Mouse (Mus musculus): ENCODE data around the gene Sdk1.

Sdk1 gene

DNA sequence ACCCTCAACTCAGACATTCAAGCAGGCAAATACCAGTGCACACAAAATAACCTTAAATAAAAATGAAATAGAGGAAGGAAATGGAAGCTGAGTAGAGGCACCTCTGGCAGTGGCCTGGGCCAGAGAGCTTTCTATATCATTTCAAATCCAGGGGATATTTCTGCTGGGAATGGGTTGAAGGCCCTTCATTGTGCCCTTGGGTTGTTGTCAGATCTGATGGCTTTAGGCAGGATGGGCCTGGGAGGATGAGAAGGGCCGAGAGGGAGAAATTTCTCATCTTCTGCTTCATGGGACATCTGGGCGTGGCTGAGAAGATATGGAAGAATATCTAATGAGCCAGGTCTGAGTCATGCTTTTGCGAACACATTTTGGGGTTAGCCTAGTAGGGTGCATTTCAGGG lies 186.8 kb downstream of the Sdk1 start:
- no peak for DNase-seq (ENCODE audit: low read depth in 1 of 2, low spot score in 2 of 2)

GRCm38 (mm10) chr5:141433286-141433685 lies 192.0 kb downstream of the Sdk1 start:
- DNase-seq (ENCODE audit: low read depth in 1 of 2, low spot score in 2 of 2), result no peak

DNA sequence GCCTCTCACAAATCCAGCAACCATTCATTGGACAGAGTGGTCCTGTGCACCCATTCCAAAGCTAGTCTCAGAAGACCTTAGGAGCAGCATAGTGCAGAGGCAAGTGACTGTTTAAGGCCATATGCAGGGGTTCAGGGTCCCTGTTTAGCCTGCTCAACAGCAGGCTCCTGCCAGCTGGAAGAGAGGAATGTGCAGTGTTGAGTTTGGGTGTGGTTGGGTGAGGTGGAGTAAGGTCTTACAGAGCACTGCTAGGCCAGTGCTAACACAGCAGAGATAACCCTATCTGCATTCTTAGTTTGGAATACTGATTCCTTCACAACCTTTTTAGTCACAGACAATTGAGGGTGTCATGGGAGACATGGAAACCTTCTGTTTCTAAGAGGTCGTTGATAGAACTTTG lies 206.0 kb downstream of the Sdk1 start:
- DNase-seq (ENCODE audit: low read depth in 1 of 2, low spot score in 2 of 2), result no peak

DNA sequence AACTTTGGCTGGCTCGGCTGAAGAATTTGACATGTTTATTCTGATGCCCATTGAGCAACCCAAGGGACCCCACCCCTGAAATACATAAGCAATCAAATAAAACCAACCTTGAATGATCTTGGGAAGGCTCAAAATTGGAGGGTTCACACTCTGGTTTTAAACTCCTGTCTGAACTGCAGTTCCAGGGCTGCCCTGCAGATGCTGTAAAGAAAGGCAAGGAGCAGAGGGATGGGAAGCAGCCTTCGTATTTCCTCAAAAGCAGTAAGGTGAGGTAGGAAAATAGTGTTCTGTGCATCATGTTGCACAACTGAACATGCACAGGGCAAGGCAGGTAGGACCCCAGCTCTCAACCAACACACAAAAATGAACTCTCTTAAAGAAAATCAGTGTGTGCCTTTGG lies 222.1 kb downstream of the Sdk1 start:
- DNase-seq (ENCODE audit: low read depth in 1 of 2, low spot score in 2 of 2), result no peak

DNA sequence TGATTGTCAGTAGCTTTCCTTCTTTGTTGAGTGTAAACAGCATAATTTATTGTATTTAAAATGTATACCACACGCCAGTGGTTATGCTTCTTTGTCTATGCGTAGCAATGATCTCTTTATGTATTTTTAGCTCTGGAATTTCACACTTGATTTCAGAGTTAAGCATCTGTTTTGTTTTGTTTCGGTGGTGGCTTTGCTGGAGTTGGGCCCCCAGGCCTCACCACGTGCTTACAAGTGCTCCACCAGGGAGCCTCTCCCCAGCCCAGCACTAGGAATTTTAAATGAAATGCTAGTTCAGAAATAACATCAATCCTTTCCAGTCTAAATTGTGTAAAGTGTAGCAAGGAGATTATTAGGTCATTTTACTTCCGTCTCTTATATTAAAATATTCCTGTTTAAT lies 227.5 kb downstream of the Sdk1 start:
- no peak for DNase-seq (ENCODE audit: low read depth in 1 of 2, low spot score in 2 of 2)

DNA sequence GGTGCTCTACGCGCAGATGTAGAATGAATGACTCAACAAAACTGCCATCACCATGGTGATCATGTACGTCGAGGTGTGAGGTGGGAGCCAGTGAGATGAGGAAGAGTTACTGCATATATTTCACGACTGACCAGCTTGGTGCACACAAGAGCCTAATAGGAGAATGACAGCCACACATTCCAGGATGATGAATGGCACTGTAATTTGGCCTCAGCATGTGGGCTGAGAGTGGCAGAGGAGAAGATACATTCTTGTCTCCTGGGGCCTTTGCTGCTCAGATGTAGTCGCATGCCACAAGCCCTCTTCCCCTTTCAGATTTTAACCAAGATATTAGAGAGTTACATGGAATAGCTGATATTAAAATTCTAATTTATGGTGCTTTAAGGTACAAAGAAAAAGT lies 264.0 kb downstream of the Sdk1 start:
- no peak for DNase-seq (ENCODE audit: low read depth in 1 of 2, low spot score in 2 of 2)

DNA sequence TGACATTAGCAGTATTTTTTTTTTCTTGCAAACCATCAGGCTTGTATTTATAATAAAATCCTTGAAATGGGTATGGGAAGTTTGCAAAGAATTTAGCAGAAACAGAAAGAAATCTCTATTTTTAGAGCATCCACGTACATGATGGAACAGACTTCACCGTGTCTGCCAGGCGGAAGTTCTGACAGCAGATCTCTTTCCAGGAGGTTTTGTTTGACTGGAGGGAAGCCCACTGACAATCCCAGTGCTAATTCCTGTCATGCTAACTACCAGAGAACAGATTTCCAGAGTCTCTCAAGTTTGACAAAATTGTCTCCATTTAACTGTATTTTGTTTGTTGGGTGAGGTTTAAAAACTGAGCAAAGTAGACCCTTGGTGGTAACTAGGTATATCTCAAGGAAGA lies 265.1 kb downstream of the Sdk1 start:
- DNase-seq (ENCODE audit: low read depth in 1 of 2, low spot score in 2 of 2), result no peak

GRCm38 (mm10) chr5:141524801-141525715 lies 283.8 kb downstream of the Sdk1 start:
- no peak for DNase-seq (ENCODE audit: low read depth in 1 of 2, low spot score in 2 of 2)

DNA sequence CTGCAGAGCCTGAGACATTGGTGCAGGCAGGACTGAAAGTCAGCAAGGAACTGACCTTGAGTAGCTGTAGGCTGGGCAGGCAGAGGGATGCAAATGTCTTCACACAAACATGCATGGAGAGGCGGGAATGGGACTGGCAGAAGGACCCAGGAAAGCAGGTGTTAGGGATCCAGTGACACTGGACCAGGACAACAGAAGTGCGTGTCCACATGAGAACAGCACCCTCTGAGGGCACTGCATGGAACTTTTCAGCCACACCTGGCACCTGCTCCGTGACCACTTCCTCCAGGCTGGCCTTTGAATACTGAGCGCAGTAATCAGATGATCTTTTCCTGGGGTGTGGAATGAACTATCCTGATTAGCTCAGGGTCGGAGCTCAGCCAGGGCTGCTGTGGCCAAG lies 298.9 kb downstream of the Sdk1 start:
- DNase-seq (ENCODE audit: low read depth in 1 of 2, low spot score in 2 of 2), result no peak

DNA sequence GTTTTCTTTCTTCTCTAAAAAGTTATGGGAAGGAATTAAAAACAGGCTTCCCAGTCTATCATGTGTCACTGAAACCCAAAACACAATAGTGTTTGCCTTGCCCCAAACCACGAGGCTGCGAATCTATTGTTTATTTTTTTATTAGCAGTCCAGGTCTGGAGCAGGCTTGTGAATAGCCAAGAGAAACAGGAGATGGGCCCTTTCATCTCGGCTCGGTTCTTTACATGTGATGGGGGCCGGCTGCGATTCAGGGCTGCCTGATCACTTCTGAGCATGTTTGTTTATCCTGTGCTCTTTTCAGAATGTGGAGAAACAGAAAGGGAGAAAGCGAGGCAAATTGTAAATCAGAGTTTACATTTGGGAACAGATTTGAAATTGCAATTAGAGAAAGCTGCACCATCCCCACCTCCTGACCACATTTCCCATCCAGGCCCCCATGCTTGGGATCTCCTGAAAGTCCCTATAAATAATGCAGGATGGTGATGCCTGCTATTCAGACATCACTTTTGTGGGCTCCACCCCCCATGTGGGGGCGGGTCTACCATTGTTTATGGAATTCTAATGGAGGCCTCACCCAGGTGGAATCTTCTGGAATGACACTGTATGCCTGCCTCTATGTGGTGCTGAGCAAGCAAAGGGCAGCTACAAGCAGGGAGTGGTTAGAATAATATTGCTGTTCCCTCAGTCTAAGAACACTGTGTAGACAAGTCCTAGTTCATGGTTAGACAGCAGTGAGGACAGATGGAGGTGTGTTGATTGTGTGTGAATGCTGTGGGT lies 301.8 kb downstream of the Sdk1 start:
- no peak for DNase-seq (ENCODE audit: low read depth in 1 of 2, low spot score in 2 of 2)

GRCm38 (mm10) chr5:141553444-141553843 lies 312.2 kb downstream of the Sdk1 start:
- no peak for DNase-seq (ENCODE audit: low read depth in 1 of 2, low spot score in 2 of 2)

GRCm38 (mm10) chr5:141558731-141559130 lies 317.4 kb downstream of the Sdk1 start:
- no peak for DNase-seq (ENCODE audit: low read depth in 1 of 2, low spot score in 2 of 2)

- no peak for DNase-seq (ENCODE audit: low read depth in 1 of 2, low spot score in 2 of 2)
Measured at GRCm38 (mm10) chr5:141560325-141560724, 319.0 kb downstream of the Sdk1 start.

DNA sequence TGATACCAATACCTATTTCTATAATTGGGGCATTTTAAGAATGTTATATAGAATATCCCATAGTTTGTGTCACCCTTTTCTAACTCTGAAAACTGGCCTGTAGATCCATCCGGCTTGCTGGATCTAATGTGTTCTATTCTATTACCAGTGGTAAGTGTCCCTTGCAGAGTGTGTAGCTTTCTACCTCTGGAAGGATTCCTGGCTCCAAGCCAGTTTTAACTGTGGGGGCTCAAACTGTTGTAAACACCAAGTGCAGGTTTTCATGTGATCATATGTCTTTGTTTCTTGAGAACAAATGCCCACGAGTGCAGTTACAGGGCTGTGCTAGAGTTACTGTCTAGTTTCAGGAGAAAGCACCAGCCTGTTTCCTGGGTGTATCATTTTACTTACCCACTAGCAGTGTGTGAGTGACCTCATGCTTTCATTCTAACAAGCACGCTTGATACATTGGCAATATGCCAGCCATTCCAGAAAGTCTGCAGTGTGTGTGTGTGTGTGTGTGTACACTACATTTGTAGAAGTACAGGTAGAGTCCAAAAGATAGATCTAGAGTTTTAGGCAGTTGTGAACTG lies 320.8 kb downstream of the Sdk1 start:
- DNase-seq (ENCODE audit: low read depth in 1 of 2, low spot score in 2 of 2), result no peak

DNA sequence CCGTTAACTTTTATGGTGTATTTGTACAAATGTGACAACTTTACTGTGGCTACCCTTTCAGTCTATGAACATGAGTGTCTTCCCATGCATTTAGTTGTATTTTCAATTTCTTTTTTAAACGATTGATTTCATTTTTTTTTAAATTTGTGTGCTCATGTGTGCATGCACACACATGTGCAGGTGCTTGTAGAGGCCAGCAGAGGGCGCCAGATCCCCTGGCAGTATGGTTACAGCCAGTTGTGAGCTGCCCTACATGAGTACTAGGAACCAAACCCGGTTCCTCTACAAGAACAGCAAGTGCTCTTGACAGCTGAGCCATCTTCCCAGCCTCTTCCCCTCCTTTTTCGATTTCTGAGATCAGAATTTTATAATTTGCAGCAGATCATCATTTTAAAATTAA lies 322.9 kb downstream of the Sdk1 start:
- DNase-seq (ENCODE audit: low read depth in 1 of 2, low spot score in 2 of 2), result no peak

DNA sequence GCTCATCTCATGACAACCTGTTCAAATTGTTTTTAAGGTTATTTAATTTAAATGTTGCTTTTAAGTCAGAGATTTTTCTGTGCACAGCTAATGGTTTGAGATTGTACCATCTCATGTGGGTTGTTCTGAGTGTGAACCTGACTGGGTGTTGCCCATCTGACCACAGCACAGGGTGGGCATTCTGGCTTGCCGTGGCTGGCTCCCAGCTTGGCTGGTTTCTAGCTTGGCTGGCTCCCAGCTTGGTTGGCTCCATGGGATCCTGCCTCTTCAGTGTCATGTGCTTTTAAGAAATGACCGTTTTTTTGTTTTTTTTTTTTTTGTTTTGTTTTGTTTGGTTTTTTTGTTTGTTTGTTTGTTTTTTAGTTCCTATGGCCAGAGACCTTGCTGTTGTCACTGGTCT lies 326.8 kb downstream of the Sdk1 start:
- DNase-seq (ENCODE audit: low read depth in 1 of 2, low spot score in 2 of 2), result no peak

DNA sequence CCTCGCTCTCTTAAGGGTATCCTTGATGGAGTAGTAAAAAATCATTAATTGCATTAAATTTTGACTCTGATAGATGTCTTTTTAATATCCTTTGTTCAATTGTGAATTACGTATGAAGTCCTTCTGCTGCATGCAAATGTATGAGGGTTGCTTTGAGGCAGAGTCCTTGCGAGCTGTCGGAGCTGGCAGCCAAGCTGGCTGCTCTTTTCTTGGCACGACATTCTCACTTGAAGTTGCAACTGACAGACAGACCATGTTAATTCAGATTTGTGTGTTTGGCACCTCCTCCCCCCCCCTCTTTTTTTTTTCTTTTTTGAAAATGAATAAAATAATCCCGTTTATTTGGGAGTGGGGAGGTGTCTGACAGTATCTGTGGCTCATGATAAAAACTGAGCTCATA lies 329.2 kb downstream of the Sdk1 start:
- no peak for DNase-seq (ENCODE audit: low read depth in 1 of 2, low spot score in 2 of 2)

DNA sequence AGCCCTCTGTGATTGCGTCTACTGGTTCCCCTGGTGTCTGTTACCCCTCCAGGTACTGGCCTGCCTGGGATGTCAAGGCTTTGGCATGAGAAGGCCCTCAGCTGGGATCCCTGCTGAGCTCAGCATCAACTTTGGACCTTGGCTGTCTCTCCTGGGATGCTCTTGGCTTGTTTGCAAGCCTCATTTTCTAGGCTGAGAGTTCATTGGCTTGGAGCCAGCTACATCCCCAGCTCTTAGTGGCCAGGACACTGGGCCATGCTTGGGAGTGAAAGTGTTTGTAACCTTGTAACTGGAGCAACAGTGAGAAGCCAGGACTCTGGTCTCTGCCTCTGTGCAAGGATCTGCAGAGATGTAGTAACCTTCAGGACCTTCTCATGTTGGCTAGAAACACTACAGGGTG lies 333.0 kb downstream of the Sdk1 start:
- DNase-seq (ENCODE audit: low read depth in 1 of 2, low spot score in 2 of 2), result no peak

- no peak for DNase-seq (ENCODE audit: low read depth in 1 of 2, low spot score in 2 of 2)
Measured at GRCm38 (mm10) chr5:141591246-141591645, 350.0 kb downstream of the Sdk1 start.

- DNase-seq (ENCODE audit: low read depth in 1 of 2, low spot score in 2 of 2), result no peak
Measured at GRCm38 (mm10) chr5:141612721-141613120, 371.4 kb downstream of the Sdk1 start.

DNA sequence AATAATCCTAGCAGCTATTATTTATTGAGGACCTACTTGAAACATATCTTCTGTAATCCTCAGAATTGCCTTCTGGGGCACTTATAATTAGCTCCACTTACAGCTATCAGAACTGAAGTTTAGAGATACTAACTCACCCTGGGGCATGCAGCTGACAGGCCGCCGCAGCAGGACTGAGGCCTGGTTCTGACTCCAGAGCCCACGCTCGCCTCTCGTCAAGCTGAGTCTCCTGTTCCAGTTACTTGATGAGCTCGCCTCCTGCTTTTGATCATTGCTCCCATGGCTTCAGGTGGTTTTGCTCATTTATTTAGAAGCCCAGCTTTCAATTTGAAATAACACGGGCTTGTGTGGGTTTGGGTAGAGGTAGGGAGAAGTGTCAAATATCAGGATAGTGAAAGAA lies 374.5 kb downstream of the Sdk1 start:
- DNase-seq (ENCODE audit: low read depth in 1 of 2, low spot score in 2 of 2), result no peak

GRCm38 (mm10) chr5:141617660-141618059 lies 376.4 kb downstream of the Sdk1 start:
- DNase-seq (ENCODE audit: low read depth in 1 of 2, low spot score in 2 of 2), result no peak

All from monocyte, adult 2 months (primary cell).